Mouse (Mus musculus) bone marrow macrophage, adult 2 months (primary cell): ENCODE measurements around the gene Trappc4. TPM values are rescaled to one million over a fixed set of nuclear protein-coding genes. Genes with fewer than 3 reads are reported as not detected.

ENCODE experiments used
- H3K27ac ChIP-seq: 2 replicates; pipeline ENCODE4 v1.5.1; 2012; ENCODE audit warnings: low read depth, low read length; ENCODE audit not compliant: insufficient read depth
- H3K4me1 ChIP-seq: 2 replicates; pipeline ENCODE4 v1.6.1; 2012; ENCODE audit warnings: low read length; ENCODE audit not compliant: control insufficient read depth, insufficient read depth
- H3K4me3 ChIP-seq: 2 replicates; pipeline ENCODE4 v1.5.1; 2012; ENCODE audit warnings: mild to moderate bottlenecking, low read length, moderate library complexity; ENCODE audit not compliant: insufficient read depth
- CTCF ChIP-seq: IDR thresholded peaks from 2 replicates; pipeline ENCODE4 v1.5.1; 2012; ENCODE audit warnings: low read depth, mild to moderate bottlenecking, low read length, moderate library complexity
- POLR2A ChIP-seq: IDR thresholded peaks from 2 replicates; pipeline ENCODE4 v1.6.1; 2012; ENCODE audit warnings: mild to moderate bottlenecking, low read depth, low read length, borderline replicate concordance
- polyA plus RNA-seq: library from polyadenylated mRNA; stranded (reverse); fragments of >200 nt; gene quantifications from 2 replicates; pipeline ENCODE4 v1.2.4, GENCODE M21; 2012; ENCODE audit not compliant: missing spikeins, insufficient read depth, insufficient read length

The Trappc4 gene
- polyA plus RNA-seq, 1 experiment: 82.4 TPM

DNA sequence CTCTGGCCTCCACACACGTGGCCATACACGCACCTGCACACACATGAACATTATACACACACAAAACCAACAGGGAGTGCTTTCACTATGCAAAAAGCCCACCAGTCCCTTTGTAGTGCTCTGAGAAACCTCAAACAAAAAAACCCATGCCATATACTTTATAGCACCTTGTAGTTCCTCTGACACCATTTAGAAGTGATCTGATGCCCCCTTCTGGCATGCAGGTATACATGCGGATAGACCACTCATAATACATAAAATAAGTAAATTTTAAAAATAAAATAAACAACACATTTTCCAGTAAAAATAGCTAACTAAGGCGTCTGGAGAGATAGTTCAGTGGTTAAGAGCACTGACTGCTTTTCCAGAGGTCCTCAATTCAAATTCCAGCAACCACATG lies 50.2 kb downstream of the Trappc4 start:
- no peaks in the 10 kb centered on the region for H3K4me1 ChIP-seq
- no peak overlapping the region for H3K4me3 ChIP-seq
- no peak overlapping the region for H3K27ac ChIP-seq
- TF ChIP-seq POLR2A (no peak), CTCF (no peak)

Other genes starting within 250 kb of the Trappc4 start
- 143 and 171 TPM in 2 replicates for gene Cbl, start 173.6 kb downstream of the Trappc4 start, polyA plus RNA-seq
- gene Ccdc153, start 166.9 kb downstream of the Trappc4 start, polyA plus RNA-seq: not detected in 2 replicates
- not detected in 2 replicates for gene Pdzd3, start 156.1 kb downstream of the Trappc4 start, polyA plus RNA-seq
- 6.6 and 7.1 TPM in 2 replicates for gene Nlrx1, start 139.0 kb downstream of the Trappc4 start, polyA plus RNA-seq
- not detected in 2 replicates for gene Abcg4, start 119.0 kb downstream of the Trappc4 start, polyA plus RNA-seq
- 23.8 and 28.0 TPM in 2 replicates for gene Hinfp, start 101.9 kb downstream of the Trappc4 start, polyA plus RNA-seq
- gene C2cd2l, start 87.3 kb downstream of the Trappc4 start, polyA plus RNA-seq: 19.9 and 24.0 TPM in 2 replicates
- gene Dpagt1, start 81.6 kb downstream of the Trappc4 start, polyA plus RNA-seq: 44.7 and 49.6 TPM in 2 replicates
- 43.6 and 57.0 TPM in 2 replicates for gene H2afx, start 72.9 kb downstream of the Trappc4 start, polyA plus RNA-seq
- gene Hmbs, start 63.4 kb downstream of the Trappc4 start, polyA plus RNA-seq: 22.4 and 25.8 TPM in 2 replicates
- gene Vps11, start 45.9 kb downstream of the Trappc4 start, polyA plus RNA-seq: 41.3 and 44.7 TPM in 2 replicates
- 32.8 and 33.6 TPM in 2 replicates for gene Hyou1, start 28.1 kb downstream of the Trappc4 start, polyA plus RNA-seq
- 9.4 and 11.5 TPM in 2 replicates for gene Slc37a4, start 10.7 kb downstream of the Trappc4 start, polyA plus RNA-seq
- 2,665 and 2,801 TPM in 2 replicates for gene Rps25, start 461 bp downstream of the Trappc4 start, polyA plus RNA-seq
- gene Ccdc84, start 11.0 kb upstream of the Trappc4 start, polyA plus RNA-seq: 39.3 and 50.2 TPM in 2 replicates
- gene Foxr1, start 33.5 kb upstream of the Trappc4 start, polyA plus RNA-seq: not detected in 2 replicates
- gene Upk2, start 47.4 kb upstream of the Trappc4 start, polyA plus RNA-seq: not detected in 2 replicates
- gene Bcl9l, start 75.2 kb upstream of the Trappc4 start, polyA plus RNA-seq: 6.7 and 9.5 TPM in 2 replicates
- not detected in 2 replicates for gene Cxcr5, start 154.3 kb upstream of the Trappc4 start, polyA plus RNA-seq
- 111 and 122 TPM in 2 replicates for gene Ddx6, start 197.3 kb upstream of the Trappc4 start, polyA plus RNA-seq